Mouse (Mus musculus): ENCODE results near the gene Pagr1b. TPM values are rescaled to one million over a fixed set of nuclear protein-coding genes. Genes with fewer than 3 reads are reported as not detected.
A peak's percentile ranks its signal among the peaks of the same experiment; 100 is the strongest.

Pagr1b gene
- total RNA-seq, 2 experiments from 2014 or later: not detected

- no peak for DNase-seq
These were observed 19.8 kb downstream of the Pagr1b start for GRCm38 (mm10) chr7:126996449-126996848.

DNA sequence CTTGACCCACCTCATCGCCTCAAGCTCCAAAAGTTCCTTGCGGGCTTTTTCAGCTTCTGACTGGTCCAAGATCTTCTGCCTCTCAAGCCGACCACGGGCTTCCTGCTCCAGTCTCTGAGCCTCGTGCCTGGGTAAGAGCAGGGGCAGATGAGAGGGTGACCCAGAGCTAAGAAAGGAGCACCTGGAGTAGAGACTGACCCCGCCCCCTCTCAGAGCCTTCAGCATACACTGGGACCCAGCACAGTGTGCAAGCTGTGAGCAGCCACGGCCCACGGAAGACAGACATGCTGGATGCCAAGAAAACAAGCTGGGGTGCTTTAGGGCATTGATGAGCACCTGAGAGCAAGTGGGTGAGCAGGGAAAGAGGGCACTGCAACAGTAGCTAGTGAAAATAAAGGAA, 27.5 kb downstream of the Pagr1b start:
- DNase-seq: no peak

DNA sequence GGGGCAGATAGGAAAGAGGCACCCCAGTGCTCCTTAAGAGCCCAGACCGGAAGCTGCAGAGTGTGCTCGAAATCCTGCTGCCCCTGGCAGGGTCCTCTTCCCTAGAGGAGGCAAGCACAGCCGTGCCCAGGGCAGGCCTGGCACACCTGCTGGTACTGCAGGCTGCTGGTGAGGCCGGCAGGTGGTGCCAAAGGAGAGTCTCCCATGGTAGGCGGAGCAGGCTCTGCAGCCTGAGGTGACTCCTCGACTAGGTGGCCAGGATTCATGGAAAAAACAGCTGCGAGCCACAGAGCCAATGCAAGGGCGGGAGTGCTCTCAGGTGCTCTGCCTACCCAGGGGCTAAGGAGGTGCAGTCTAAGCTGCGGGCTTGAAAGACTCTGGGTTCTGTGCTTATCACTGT, 30.0 kb downstream of the Pagr1b start:
- peak; percentile 41 to 50 for DNase-seq

DNA sequence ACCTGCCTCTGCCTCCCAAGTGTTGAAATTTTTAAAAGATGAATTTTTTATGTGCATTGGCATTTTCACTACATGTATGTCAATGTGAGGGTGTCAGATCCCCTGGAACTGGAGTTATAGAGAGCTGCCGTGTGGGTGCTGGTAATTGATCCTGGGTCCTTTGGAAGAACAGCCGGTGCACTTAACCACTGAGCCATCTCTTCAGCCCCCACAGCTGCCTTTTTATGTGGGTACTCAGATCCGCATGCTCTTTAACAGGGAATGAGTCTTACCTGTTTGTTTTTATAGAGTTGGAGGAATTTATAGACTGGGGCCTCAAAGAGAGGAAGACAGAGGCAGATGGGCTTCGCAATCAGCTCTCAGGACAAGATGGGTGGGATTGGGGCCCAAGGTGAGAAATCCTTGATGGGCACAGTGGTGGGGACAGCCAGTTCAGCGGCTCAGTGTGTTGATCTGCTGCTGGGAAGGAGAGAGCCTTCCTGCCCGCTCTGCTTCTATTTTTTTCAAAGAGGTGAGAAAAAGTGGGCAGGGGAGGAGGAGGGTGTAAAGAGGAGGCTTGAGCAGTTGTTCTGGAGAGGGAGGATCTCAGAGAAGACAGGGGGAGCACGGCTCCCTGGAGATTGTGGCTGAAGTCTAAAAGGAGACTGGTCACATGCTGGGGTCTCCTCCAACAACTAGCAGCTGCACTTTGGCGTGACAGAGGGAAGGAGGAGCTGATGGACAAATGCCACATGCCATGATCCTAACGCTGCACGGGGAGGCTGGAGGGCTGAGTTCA, 31.4 kb downstream of the Pagr1b start:
- no peak for DNase-seq

DNA sequence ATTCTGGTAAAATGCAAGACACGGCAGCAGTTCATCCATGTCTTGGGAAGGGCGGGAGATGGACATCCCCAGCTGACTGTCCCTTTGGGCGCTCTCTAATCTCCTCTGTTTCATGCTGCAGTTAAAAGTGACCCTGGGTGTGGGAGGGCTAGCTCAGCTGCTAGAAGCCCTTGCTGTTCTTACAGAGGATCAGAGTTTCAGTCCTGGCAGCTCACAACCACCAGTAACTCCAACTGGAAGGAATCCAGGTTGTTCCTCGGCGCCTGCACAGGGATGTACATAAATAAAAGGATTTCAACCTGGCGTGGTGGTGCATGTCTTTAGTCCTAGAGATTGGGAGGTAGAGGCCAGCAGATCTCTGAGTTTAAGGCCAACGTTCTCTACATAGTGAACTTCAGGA, 33.2 kb downstream of the Pagr1b start:
- DNase-seq: no peak

DNA sequence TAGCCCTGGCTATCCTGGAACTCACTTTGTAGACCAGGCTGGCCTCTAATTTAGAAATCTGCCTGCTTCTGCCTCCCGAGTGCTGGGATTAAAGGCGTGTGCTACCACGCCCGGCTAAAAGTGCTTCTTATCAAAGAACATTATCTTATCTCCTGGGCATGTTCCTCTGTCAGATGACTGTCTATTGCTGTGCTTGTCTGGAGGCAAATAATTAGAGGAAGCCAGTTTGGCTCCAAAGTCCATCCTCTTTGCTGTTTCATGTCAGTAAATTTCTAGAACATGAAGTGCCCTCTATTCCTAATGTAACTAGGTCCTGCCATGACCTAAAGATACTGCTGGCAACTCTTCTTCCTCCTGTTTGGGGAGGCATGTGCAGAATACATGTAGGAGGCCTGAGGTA, 34.2 kb downstream of the Pagr1b start:
- DNase-seq: no peak

DNA sequence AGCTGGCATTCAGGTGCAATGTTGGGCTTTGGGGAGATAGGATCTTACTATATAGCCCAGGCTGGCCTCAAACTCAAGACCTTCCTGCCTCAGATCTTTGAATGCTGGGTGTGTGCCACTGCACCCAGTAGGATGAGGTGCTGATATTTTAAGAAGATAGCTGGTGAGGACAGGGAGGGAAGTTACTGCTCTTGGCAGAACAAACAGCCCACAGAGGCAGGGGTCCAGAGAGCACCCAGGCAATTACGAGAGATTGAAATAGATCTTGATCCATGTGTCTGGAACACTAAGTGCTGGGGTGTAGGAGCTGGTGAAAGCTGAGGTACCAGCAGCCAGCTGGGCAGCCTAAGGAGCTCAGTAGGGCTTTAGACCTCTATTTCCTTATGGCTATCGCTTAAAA, 34.7 kb downstream of the Pagr1b start:
- no peak for DNase-seq

DNA sequence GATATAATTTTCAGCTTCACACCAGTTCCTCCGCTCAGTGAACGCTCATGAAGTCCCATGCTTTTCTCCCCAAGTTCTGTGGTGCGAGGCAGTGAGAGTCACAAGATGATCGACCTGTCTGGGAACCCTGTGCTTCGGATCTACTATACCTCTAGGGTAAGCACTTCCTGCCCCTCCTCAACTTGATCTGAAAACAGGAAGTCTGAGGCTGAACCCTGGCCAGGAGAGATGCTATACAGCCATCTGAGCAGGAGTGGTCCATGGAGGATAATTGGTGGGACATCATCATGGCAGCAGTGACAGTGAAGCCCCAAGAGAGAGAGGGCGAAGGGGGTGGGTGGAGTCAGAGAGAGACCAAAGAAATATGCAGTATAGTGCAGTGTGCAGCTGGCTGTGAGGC, 37.4 kb downstream of the Pagr1b start:
- DNase-seq: no peak

GRCm38 (mm10) chr7:126976878-126977459, 39.3 kb downstream of the Pagr1b start:
- DNase-seq: peak in 1 of 2 experiments; percentile 24

GRCm38 (mm10) chr7:126975950-126976866, 40.1 kb downstream of the Pagr1b start, which contains the start of gene Cdiptos:
Gene Cdiptos, minus strand, starts transcription at chr7:126976098.
- DNase-seq: peak; percentile 96 to 99

DNA sequence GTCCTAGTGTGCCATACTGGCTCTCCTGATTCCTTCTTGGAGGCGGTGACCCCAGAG, 40.6 kb downstream of the Pagr1b start, which contains the start of gene Cdipt:
TSS of gene Cdipt (plus strand) at position 22 of the 57 bp plus-strand sequence.
- no peak for DNase-seq

DNA sequence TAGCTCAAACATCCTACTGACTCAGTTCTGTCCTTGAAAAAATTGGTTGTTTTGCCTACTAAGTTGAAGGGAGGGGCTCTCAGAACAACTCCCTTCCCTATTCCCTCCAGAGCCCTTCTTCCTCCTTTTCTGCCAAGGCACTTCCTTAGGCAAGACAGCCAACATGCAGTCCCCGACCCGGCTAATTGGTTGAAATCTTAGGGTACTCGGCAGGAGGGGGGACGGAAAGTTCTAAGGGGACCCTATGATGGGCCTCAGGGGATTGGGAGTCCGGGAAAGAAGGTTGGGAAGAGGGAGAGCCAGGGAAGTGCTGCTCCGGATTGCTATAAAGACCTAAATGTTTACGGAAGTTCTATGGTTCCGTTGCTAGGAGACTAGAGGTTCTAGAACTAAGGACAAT, 40.8 kb downstream of the Pagr1b start:
- peak in 1 of 2 experiments; percentile 64 for DNase-seq

GRCm38 (mm10) chr7:126967361-126967760, 48.9 kb downstream of the Pagr1b start:
- DNase-seq: no peak

- DNase-seq: no peak
These were observed 50.7 kb downstream of the Pagr1b start for GRCm38 (mm10) chr7:126965568-126965967.

DNA sequence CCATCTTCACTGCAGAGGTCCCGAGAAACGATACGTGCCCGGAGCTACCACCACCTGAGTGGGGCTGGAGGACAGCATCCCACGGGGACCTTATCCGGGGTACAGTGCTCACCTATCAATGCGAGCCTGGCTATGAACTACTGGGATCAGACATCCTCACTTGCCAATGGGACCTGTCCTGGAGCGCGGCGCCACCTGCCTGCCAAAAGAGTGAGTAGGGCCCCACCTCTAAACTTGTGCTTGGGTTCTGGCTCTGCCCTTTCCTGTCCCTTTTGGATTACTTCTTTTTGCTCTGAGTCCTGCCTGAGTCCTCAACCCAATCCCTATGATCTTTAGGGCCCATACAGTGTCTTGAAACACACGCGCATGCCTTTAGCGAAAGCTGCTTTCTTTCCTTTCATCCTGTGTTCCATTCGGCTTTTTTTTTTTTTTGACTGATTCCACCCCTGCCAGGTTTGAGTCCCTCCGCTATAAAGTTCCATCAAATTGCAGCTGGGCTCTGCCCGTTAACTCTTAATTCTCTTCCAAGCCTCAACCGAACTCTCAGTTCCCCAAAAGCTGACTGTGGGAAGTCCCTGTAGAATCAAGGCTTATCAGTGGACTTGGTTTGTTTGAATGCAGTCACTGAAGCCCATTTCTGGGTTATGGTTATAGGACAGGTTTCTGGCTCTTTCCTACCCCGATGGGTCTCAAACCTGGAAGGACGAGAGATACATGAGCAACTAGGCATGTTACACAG, 52.6 kb downstream of the Pagr1b start:
- peak; percentile 25 to 53 for DNase-seq

- no peak for DNase-seq
These were observed 54.3 kb downstream of the Pagr1b start for GRCm38 (mm10) chr7:126961965-126962364.

DNA sequence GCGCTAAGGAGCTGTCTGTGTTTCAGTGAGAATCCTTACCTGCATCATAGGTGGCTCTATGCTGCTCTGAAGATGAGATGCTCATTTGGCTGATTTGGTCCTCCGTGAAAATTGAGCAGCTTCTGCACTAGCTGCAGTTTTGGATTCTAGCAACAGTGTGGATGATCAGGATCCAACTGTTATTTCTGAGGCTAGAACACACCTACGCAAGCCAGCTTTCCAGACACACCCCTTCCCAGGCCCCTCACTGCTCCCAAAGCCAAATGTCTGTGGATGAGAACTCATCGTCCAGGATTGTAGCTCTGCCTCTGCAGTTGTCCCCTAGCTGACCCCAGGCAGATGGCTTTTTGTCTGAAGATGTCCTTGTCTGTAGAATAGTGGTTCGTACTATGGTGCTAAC, 55.2 kb downstream of the Pagr1b start:
- DNase-seq: no peak

DNA sequence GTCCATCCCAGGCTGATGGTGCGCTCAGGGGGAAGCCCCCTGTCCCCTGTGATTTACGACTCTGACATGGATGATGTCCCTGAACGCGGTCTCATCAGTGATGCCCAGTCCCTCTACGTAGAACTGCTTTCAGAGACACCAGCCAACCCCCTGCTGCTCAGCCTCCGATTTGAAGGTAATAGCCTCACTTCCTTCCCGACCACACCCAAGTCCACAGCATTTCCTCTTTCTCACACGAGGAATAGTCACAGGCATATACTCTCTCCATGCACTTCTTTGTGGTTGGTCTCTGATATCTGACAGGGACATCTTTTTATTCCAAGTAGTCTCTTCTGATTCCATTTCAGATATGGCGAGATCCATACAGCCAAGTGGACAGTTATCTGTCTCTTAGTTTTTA, 56.5 kb downstream of the Pagr1b start:
- no peak for DNase-seq

DNA sequence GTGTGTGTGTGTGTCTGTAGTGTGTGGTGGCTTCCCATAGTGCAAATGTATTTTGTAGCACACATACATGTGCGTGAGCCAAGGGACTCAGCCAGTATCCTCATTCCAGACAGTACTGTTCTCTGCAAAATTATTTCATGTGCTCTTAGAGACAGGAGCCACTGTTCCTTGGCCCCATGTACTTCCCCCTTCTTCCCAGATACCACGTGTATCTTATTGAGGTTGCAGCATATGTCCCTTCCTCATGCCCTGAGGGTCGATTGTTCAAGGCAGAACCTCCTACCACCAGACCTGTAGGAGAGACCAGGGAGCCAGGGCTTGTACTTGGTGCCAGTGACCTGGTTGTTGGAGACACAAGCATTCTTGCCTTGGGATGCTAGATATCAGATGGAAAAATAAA, 61.2 kb downstream of the Pagr1b start:
- DNase-seq: no peak

DNA sequence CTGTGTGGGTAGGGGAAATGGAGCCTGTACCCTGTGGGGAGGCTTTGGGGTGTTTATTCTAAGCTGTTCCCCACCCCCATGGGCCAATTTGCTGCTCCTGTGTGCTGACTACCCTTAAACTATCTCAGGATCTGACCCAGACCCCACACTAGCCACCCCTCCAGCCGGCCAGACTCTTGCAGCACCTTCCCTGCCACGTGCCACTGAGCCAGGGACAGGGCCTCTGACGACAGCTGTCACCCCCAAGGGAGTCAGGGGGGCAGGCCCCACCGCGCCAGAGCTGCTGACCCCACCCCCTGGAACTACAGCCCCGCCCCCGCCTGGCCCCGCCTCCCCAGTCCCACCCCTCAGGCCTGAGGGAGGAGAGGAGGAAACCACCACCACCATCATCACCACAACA, 63.6 kb downstream of the Pagr1b start:
- DNase-seq: no peak

GRCm38 (mm10) chr7:126951741-126952140, 64.5 kb downstream of the Pagr1b start:
- DNase-seq: no peak
